Mouse (Mus musculus) liver, embryonic 15.5 days (tissue): ENCODE measurements around the gene Cplx2. TPM values are rescaled to one million over a fixed set of nuclear protein-coding genes. Genes with fewer than 3 reads are reported as not detected.

ENCODE experiments used
- ATAC-seq: fragments of 200-750 bp; cut with Nextera tagmentation; 2 replicates; pipeline ENCODE4 v1.8.0; 2017; ENCODE audit warnings: moderate number of reproducible peaks, mild to moderate bottlenecking, moderate library complexity; ENCODE audit not compliant: insufficient read depth
- H3K27ac ChIP-seq: fragments of 300-500 bp; sonication (generic); replicated peaks from 2 replicates; pipeline ENCODE4 v1.5.1; 2015; ENCODE audit warnings: mild to moderate bottlenecking, inconsistent platforms
- H3K27me3 ChIP-seq: fragments of 300-500 bp; sonication (generic); 2 replicates; pipeline ENCODE4 v1.6.1; 2015; ENCODE audit warnings: mild to moderate bottlenecking, inconsistent platforms
- H3K36me3 ChIP-seq: fragments of 300-500 bp; sonication (generic); replicated peaks from 2 replicates; pipeline ENCODE4 v1.6.1; 2015; ENCODE audit warnings: moderate library complexity, mild to moderate bottlenecking, inconsistent platforms
- H3K4me1 ChIP-seq: fragments of 300-500 bp; sonication (generic); replicated peaks from 2 replicates; pipeline ENCODE4 v1.6.1; 2015; ENCODE audit warnings: inconsistent platforms
- H3K4me2 ChIP-seq: fragments of 300-500 bp; sonication (generic); 2 replicates; pipeline ENCODE4 v1.6.1; 2015; ENCODE audit warnings: moderate library complexity, mild to moderate bottlenecking, inconsistent platforms
- H3K4me3 ChIP-seq: fragments of 300-500 bp; sonication (generic); replicated peaks from 2 replicates; pipeline ENCODE4 v1.5.1; 2015; ENCODE audit warnings: mild to moderate bottlenecking, inconsistent platforms
- H3K9ac ChIP-seq: fragments of 300-500 bp; sonication (generic); 2 replicates; pipeline ENCODE4 v1.6.1; 2015; ENCODE audit warnings: moderate library complexity, mild to moderate bottlenecking, inconsistent platforms
- H3K9me3 ChIP-seq: fragments of 300-500 bp; sonication (generic); replicated peaks from 2 replicates; pipeline ENCODE4 v1.6.1; 2016; ENCODE audit warnings: inconsistent platforms
- WGBS: fragments of 180-500 bp; shearing (Covaris S2); methylation state at CpG from one replicate; pipeline ENCODE4 v1.1.7; 2015; ENCODE audit warnings: mixed read lengths; ENCODE audit not compliant: insufficient replicate concordance; 5-methylcytosine and 5-hydroxymethylcytosine counted together
- polyA plus RNA-seq: library from polyadenylated mRNA; unstranded; fragments of >200 nt; fragmentation: Nextera tagmentation; extraction: Ambion mirVana; gene quantifications from 2 replicates; pipeline ENCODE4 v1.2.1, GENCODE M21; 2015

The Cplx2 gene
- polyA plus RNA-seq, 1 experiment from 2014 or later = 0.33 TPM

- Histone ChIP-seq H3K4me2 (no peak overlapping the region), H3K36me3 (no peaks in the 10 kb centered on the region), H3K9me3 (no peaks in the 10 kb centered on the region), H3K27me3 (no peaks in the 10 kb centered on the region), H3K9ac (no peak overlapping the region), H3K4me3 (no peak overlapping the region), H3K4me1 (no peaks in the 10 kb centered on the region), H3K27ac (no peak overlapping the region)
- no peak for ATAC-seq
- WGBS = 50% methylated on average over 3 of the region's 3 CpGs
Observed at GRCm38 (mm10) chr13:54404205-54404604, 33.1 kb downstream of the Cplx2 start.

- no peak for ATAC-seq
- Histone ChIP-seq H3K27ac (no peak overlapping the region), H3K27me3 (no peaks in the 10 kb centered on the region), H3K9ac (no peak overlapping the region), H3K36me3 (no peaks in the 10 kb centered on the region), H3K4me3 (no peak overlapping the region), H3K9me3 (no peaks in the 10 kb centered on the region), H3K4me1 (no peaks in the 10 kb centered on the region), H3K4me2 (no peak overlapping the region)
- 45% methylated on average over 2 of the region's 2 CpGs for WGBS
Observed at GRCm38 (mm10) chr13:54405805-54406204, 34.7 kb downstream of the Cplx2 start.

- Histone ChIP-seq H3K36me3 (no peaks in the 10 kb centered on the region), H3K9ac (no peak overlapping the region), H3K4me3 (no peak overlapping the region), H3K27me3 (no peaks in the 10 kb centered on the region), H3K27ac (no peak overlapping the region), H3K4me1 (no peaks in the 10 kb centered on the region), H3K4me2 (no peak overlapping the region), H3K9me3 (no peaks in the 10 kb centered on the region)
- no peak for ATAC-seq
- whole genome bisulfite sequencing = 62% methylated on average over 3 of the region's 3 CpGs
Observed at GRCm38 (mm10) chr13:54411656-54412055, 40.5 kb downstream of the Cplx2 start.

- H3K4me2 ChIP-seq = no peak overlapping the region
- no peaks in the 10 kb centered on the region for H3K4me1 ChIP-seq
- no peak overlapping the region for H3K27ac ChIP-seq
- no peak overlapping the region for H3K9ac ChIP-seq
- H3K27me3 ChIP-seq = no peaks in the 10 kb centered on the region
- H3K9me3 ChIP-seq = no peaks in the 10 kb centered on the region
- 14% methylated on average over 7 of the region's 7 CpGs for WGBS
- H3K36me3 ChIP-seq = no peaks in the 10 kb centered on the region
- no peak overlapping the region for H3K4me3 ChIP-seq
- ATAC-seq = no peak
Observed at GRCm38 (mm10) chr13:54412236-54412635, 41.1 kb downstream of the Cplx2 start.

- no peak overlapping the region for H3K9ac ChIP-seq
- no peaks in the 10 kb centered on the region for H3K9me3 ChIP-seq
- H3K4me2 ChIP-seq = no peak overlapping the region
- no peak overlapping the region for H3K4me3 ChIP-seq
- H3K36me3 ChIP-seq = no peaks in the 10 kb centered on the region
- H3K27ac ChIP-seq = no peak overlapping the region
- 39% methylated on average over 4 of the region's 4 CpGs for WGBS
- no peak for ATAC-seq
- no peaks in the 10 kb centered on the region for H3K4me1 ChIP-seq
- H3K27me3 ChIP-seq = no peaks in the 10 kb centered on the region
Observed at GRCm38 (mm10) chr13:54412721-54413120, 41.6 kb downstream of the Cplx2 start.

- H3K9me3 ChIP-seq = no peaks in the 10 kb centered on the region
- H3K4me2 ChIP-seq = no peak overlapping the region
- H3K36me3 ChIP-seq = no peaks in the 10 kb centered on the region
- H3K27me3 ChIP-seq = no peaks in the 10 kb centered on the region
- H3K4me1 ChIP-seq = no peaks in the 10 kb centered on the region
- no peak overlapping the region for H3K27ac ChIP-seq
- 70% methylated on average over 4 of the region's 4 CpGs for WGBS
- ATAC-seq = no peak
- no peak overlapping the region for H3K4me3 ChIP-seq
- H3K9ac ChIP-seq = no peak overlapping the region
Observed at GRCm38 (mm10) chr13:54415059-54415458, 43.9 kb downstream of the Cplx2 start.

- no peak overlapping the region for H3K4me2 ChIP-seq
- no peaks in the 10 kb centered on the region for H3K4me1 ChIP-seq
- ATAC-seq = no peak
- H3K9ac ChIP-seq = no peak overlapping the region
- WGBS = 64% methylated on average over 10 of the region's 10 CpGs
- no peaks in the 10 kb centered on the region for H3K27me3 ChIP-seq
- no peaks in the 10 kb centered on the region for H3K36me3 ChIP-seq
- H3K27ac ChIP-seq = no peak overlapping the region
- H3K9me3 ChIP-seq = no peaks in the 10 kb centered on the region
- no peak overlapping the region for H3K4me3 ChIP-seq
Observed at GRCm38 (mm10) chr13:54418781-54419327, 47.7 kb downstream of the Cplx2 start.

GRCm38 (mm10) chr13:54420226-54420625 is 49.1 kb downstream of the Cplx2 start:
- no peak for ATAC-seq

GRCm38 (mm10) chr13:54425269-54425668 is 54.1 kb downstream of the Cplx2 start:
- peak overlapping the region; percentile 45 for H3K27ac ChIP-seq
- H3K4me1 ChIP-seq = peaks cover 5% of the 10 kb centered on the region; the same call in 1 of the 2 replicates
- H3K4me3 ChIP-seq = no peak overlapping the region
- H3K9me3 ChIP-seq = no peaks in the 10 kb centered on the region
- H3K27me3 ChIP-seq = no peaks in the 10 kb centered on the region
- no peak overlapping the region; the same call in 1 of the 2 replicates for H3K4me2 ChIP-seq
- ATAC-seq = peak; percentile 82
- 56% methylated on average over 2 of the region's 2 CpGs for WGBS
- no peak overlapping the region for H3K9ac ChIP-seq
- no peaks in the 10 kb centered on the region for H3K36me3 ChIP-seq

More at GRCm38 (mm10) chr13:54420226-54420625, 49.1 kb downstream of the Cplx2 start:
- H3K4me2 ChIP-seq = no peak overlapping the region
- H3K4me3 ChIP-seq = no peak overlapping the region
- peaks cover 5% of the 10 kb centered on the region; the same call in 1 of the 2 replicates for H3K4me1 ChIP-seq
- no peaks in the 10 kb centered on the region for H3K36me3 ChIP-seq
- no peak overlapping the region for H3K27ac ChIP-seq
- WGBS = 81% methylated on average over 12 of the region's 12 CpGs
- no peaks in the 10 kb centered on the region for H3K27me3 ChIP-seq
- no peak overlapping the region for H3K9ac ChIP-seq
- H3K9me3 ChIP-seq = no peaks in the 10 kb centered on the region

GRCm38 (mm10) chr13:54426781-54427655 is 55.9 kb downstream of the Cplx2 start:
- Histone ChIP-seq H3K9me3 (no peaks in the 10 kb centered on the region), H3K27ac (no peak overlapping the region), H3K4me2 (no peak overlapping the region), H3K4me1 (peaks cover 5% of the 10 kb centered on the region; the same call in 1 of the 2 replicates), H3K9ac (no peak overlapping the region), H3K4me3 (no peak overlapping the region), H3K27me3 (no peaks in the 10 kb centered on the region), H3K36me3 (no peaks in the 10 kb centered on the region)
- WGBS = 60% methylated on average over 10 of the region's 10 CpGs
- no peak for ATAC-seq

GRCm38 (mm10) chr13:54428771-54429170 is 57.6 kb downstream of the Cplx2 start:
- Histone ChIP-seq H3K4me2 (no peak overlapping the region), H3K27me3 (no peaks in the 10 kb centered on the region), H3K4me1 (peaks cover 5% of the 10 kb centered on the region; the same call in 1 of the 2 replicates), H3K9ac (no peak overlapping the region), H3K9me3 (no peaks in the 10 kb centered on the region), H3K4me3 (no peak overlapping the region), H3K27ac (no peak overlapping the region), H3K36me3 (no peaks in the 10 kb centered on the region)
- no peak for ATAC-seq
- WGBS = 59% methylated on average over 3 of the region's 3 CpGs
